21 mouse cellular contexts compared by ENCODE assay signal in the genomic region with DNA sequence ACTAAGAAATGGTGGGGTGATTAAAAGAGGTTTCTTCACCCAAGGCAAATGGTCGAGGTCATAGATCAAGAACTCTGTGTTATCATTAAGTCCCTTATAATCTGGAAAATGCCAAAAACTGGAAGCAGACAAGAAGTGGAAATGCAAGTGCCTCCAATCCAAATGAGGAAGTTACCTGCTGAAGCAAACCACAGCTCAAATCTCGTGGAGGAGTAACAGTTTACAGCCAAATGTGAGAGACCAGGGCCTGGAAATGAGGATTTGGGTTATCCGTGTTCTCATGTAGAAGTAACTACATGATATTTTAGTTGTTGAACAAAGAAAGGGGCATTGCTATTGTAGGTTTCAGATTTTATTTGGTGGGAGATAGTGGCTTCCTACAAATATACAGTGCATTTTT.
"Had no signal": no experiment of that assay in that cellular context is flagged by ENCODE, and none has a peak within 500 bp of the region (broad histone marks: within the 10 kb centered on the region; RNA-seq: fewer than 3 reads in every experiment).

No protein-coding gene starts in this region.

- ATAC-seq: liver, postnatal 0 days; lung, postnatal 0 days; midbrain, embryonic 16.5 days had no signal

- H3K27ac ChIP-seq: liver, embryonic 13.5 days; liver, embryonic 15.5 days; lung, embryonic 15.5 days; macrophage; midbrain, embryonic 12.5 days; neural tube, embryonic 13.5 days had no signal

- H3K4me2 ChIP-seq: liver, embryonic 13.5 days; liver, embryonic 15.5 days; lung, embryonic 15.5 days; midbrain, embryonic 12.5 days; neural tube, embryonic 13.5 days had no signal

- H3K9ac ChIP-seq: liver, embryonic 13.5 days; liver, embryonic 15.5 days; liver, postnatal 0 days; lung, embryonic 15.5 days; midbrain, embryonic 12.5 days; neural tube, embryonic 13.5 days had no signal

- H3K4me1 ChIP-seq: liver, embryonic 13.5 days; liver, embryonic 15.5 days; lung, embryonic 15.5 days; megakaryocyte, embryonic 14.5 days; neural tube, embryonic 13.5 days had no signal

- DNase-seq: liver, embryonic 13.5 days; liver, postnatal 0 days; lung, adult 2 months; lung, postnatal 14 days; lung, postnatal 36 days; midbrain, embryonic 14.5 days; right cerebral cortex, postnatal 25 days; right cerebral cortex, postnatal 4 days; spleen, adult 18-20 months; thymus, adult 18-20 months; thymus, postnatal 14 days; thymus, postnatal 36 days had no signal

- H3K9me3 ChIP-seq: liver, embryonic 13.5 days; liver, embryonic 15.5 days; lung, embryonic 15.5 days; midbrain, embryonic 12.5 days; neural tube, embryonic 13.5 days had no signal

- H3K4me3 ChIP-seq: liver, embryonic 13.5 days; liver, embryonic 15.5 days; lung, embryonic 15.5 days; megakaryocyte, embryonic 14.5 days; midbrain, embryonic 12.5 days; myocyte; neural tube, embryonic 13.5 days had no signal

- H3K36me3 ChIP-seq: liver, embryonic 13.5 days; liver, embryonic 15.5 days; lung, embryonic 15.5 days; midbrain, embryonic 12.5 days; neural tube, embryonic 13.5 days had no signal

- H3K27me3 ChIP-seq: liver, embryonic 13.5 days; liver, embryonic 15.5 days; lung, embryonic 15.5 days; midbrain, embryonic 12.5 days; neural tube, embryonic 13.5 days had no signal
